Mouse (Mus musculus): Measurements from ENCODE around the gene Ap3m1. TPM values are rescaled to one million over a fixed set of nuclear protein-coding genes. Genes with fewer than 3 reads are reported as not detected.

The Ap3m1 gene
- polyA plus RNA-seq, 1 experiment, result 15.1 TPM

- no peak for TF ChIP-seq SRF (IDR thresholded peaks at IDR 0.05; ENCODE audit: control insufficient read depth, insufficient read length, low read depth)
- H3K27me3 ChIP-seq (ENCODE audit: control insufficient read depth, insufficient read depth, insufficient read length), result no peaks in the 10 kb centered on the region
- H3K36me3 ChIP-seq (ENCODE audit: control insufficient read depth, insufficient read depth), result peaks cover 78% of the 10 kb centered on the region
- H3K4me3 ChIP-seq, result no peak overlapping the region
- H3K79me2 ChIP-seq (ENCODE audit: control insufficient read depth, insufficient read depth), result peaks cover 21% of the 10 kb centered on the region
- no peak overlapping the region for H3K4me2 ChIP-seq (ENCODE audit: low read depth)
- no peak overlapping the region for H3ac ChIP-seq (ENCODE audit: control insufficient read depth, insufficient read length)
These were observed 52.7 kb downstream of the Ap3m1 start for GRCm38 (mm10) chr14:20999617-21000016.

- H3K27me3 ChIP-seq (ENCODE audit: control insufficient read depth, insufficient read depth, insufficient read length), result no peaks in the 10 kb centered on the region
- TF ChIP-seq E2F4 (IDR thresholded peaks at IDR 0.05; ENCODE audit: insufficient read depth) (no peak), POLR2AphosphoS2 (IDR thresholded peaks at IDR 0.05; ENCODE audit: insufficient read length, low read depth) (no peak), USF1 (IDR thresholded peaks at IDR 0.05; ENCODE audit: low read depth) (no peak)
- H3K79me2 ChIP-seq (ENCODE audit: control insufficient read depth, insufficient read depth), result peaks cover 33% of the 10 kb centered on the region
- H3K36me3 ChIP-seq (ENCODE audit: control insufficient read depth, insufficient read depth), result peaks cover 64% of the 10 kb centered on the region
- no peak overlapping the region for H3ac ChIP-seq (ENCODE audit: control insufficient read depth, insufficient read length)
- H3K4me2 ChIP-seq (ENCODE audit: low read depth), result no peak overlapping the region
- H3K4me3 ChIP-seq, result no peak overlapping the region
These were observed 54.8 kb downstream of the Ap3m1 start for GRCm38 (mm10) chr14:20997548-20997947.

GRCm38 (mm10) chr14:20996361-20996760 is 55.9 kb downstream of the Ap3m1 start:
- Histone ChIP-seq H3K27me3 (ENCODE audit: control insufficient read depth, insufficient read depth, insufficient read length) (no peaks in the 10 kb centered on the region), H3K79me2 (ENCODE audit: control insufficient read depth, insufficient read depth) (peaks cover 41% of the 10 kb centered on the region), H3K36me3 (ENCODE audit: control insufficient read depth, insufficient read depth) (peaks cover 55% of the 10 kb centered on the region), H3K4me3 (no peak overlapping the region), H3K4me2 (ENCODE audit: low read depth) (no peak overlapping the region), H3ac (ENCODE audit: control insufficient read depth, insufficient read length) (no peak overlapping the region)
- TF ChIP-seq USF1 (IDR thresholded peaks at IDR 0.05; ENCODE audit: low read depth), result no peak
- no peak for TF ChIP-seq MAX (IDR thresholded peaks at IDR 0.05; ENCODE audit: low read depth)
- TF ChIP-seq MYOD1 (IDR thresholded peaks at IDR 0.05; ENCODE audit: control insufficient read depth in 1 of 3, insufficient read length in 2 of 3, low read depth in 2 of 3), result no peak
- no peak for TF ChIP-seq POLR2AphosphoS2 (IDR thresholded peaks at IDR 0.05; ENCODE audit: insufficient read length, low read depth)
- no peak for TF ChIP-seq POLR2A (IDR thresholded peaks at IDR 0.05; ENCODE audit: insufficient read length, low read depth)
- TF ChIP-seq TCF3 (IDR thresholded peaks at IDR 0.05; ENCODE audit: insufficient read length, low read depth), result no peak
- TF ChIP-seq CEBPB (IDR thresholded peaks at IDR 0.05; ENCODE audit: insufficient read depth, poor library complexity, severe bottlenecking), result no peak

- Histone ChIP-seq H3K36me3 (ENCODE audit: control insufficient read depth, insufficient read depth) (peaks cover 51% of the 10 kb centered on the region), H3K79me2 (ENCODE audit: control insufficient read depth, insufficient read depth) (peaks cover 50% of the 10 kb centered on the region), H3K4me2 (ENCODE audit: low read depth) (no peak overlapping the region), H3ac (ENCODE audit: control insufficient read depth, insufficient read length) (no peak overlapping the region), H3K27me3 (ENCODE audit: control insufficient read depth, insufficient read depth, insufficient read length) (no peaks in the 10 kb centered on the region), H3K4me3 (no peak overlapping the region)
- TF ChIP-seq CEBPB (IDR thresholded peaks at IDR 0.05; ENCODE audit: insufficient read depth, poor library complexity, severe bottlenecking) (no peak), POLR2A (IDR thresholded peaks at IDR 0.05; ENCODE audit: insufficient read length, low read depth) (no peak), SRF (IDR thresholded peaks at IDR 0.05; ENCODE audit: control insufficient read depth, insufficient read length, low read depth) (no peak), MYOG (IDR thresholded peaks at IDR 0.05; ENCODE audit: control insufficient read depth in 1 of 3, insufficient read depth in 1 of 3, insufficient read length in 2 of 3, low read depth in 2 of 3) (no peak), POLR2AphosphoS2 (IDR thresholded peaks at IDR 0.05; ENCODE audit: insufficient read length, low read depth) (no peak), MYOD1 (IDR thresholded peaks at IDR 0.05; ENCODE audit: control insufficient read depth in 1 of 3, insufficient read length in 2 of 3, low read depth in 2 of 3) (no peak), TCF3 (IDR thresholded peaks at IDR 0.05; ENCODE audit: insufficient read length, low read depth) (no peak), E2F4 (IDR thresholded peaks at IDR 0.05; ENCODE audit: insufficient read depth) (no peak), REST (IDR thresholded peaks at IDR 0.05; ENCODE audit: insufficient read depth, insufficient read length) (no peak), TCF12 (IDR thresholded peaks at IDR 0.05; ENCODE audit: insufficient read depth, poor library complexity, severe bottlenecking) (no peak)
These were observed 56.8 kb downstream of the Ap3m1 start for GRCm38 (mm10) chr14:20995497-20995896.

- TF ChIP-seq SRF (IDR thresholded peaks at IDR 0.05; ENCODE audit: control insufficient read depth, insufficient read length, low read depth), result no peak
- no peak for TF ChIP-seq MYOG (IDR thresholded peaks at IDR 0.05; ENCODE audit: control insufficient read depth in 1 of 3, insufficient read depth in 1 of 3, insufficient read length in 2 of 3, low read depth in 2 of 3)
- no peak for TF ChIP-seq REST (IDR thresholded peaks at IDR 0.05; ENCODE audit: insufficient read depth, insufficient read length)
- TF ChIP-seq TCF12 (IDR thresholded peaks at IDR 0.05; ENCODE audit: insufficient read depth, poor library complexity, severe bottlenecking), result no peak
- no peak for TF ChIP-seq USF1 (IDR thresholded peaks at IDR 0.05; ENCODE audit: low read depth)
- TF ChIP-seq TCF3 (IDR thresholded peaks at IDR 0.05; ENCODE audit: insufficient read length, low read depth), result no peak
- TF ChIP-seq POLR2AphosphoS2 (IDR thresholded peaks at IDR 0.05; ENCODE audit: insufficient read length, low read depth), result no peak
- no peak for TF ChIP-seq CEBPB (IDR thresholded peaks at IDR 0.05; ENCODE audit: insufficient read depth, poor library complexity, severe bottlenecking)
- TF ChIP-seq POLR2A (IDR thresholded peaks at IDR 0.05; ENCODE audit: insufficient read length, low read depth), result no peak
- TF ChIP-seq E2F4 (IDR thresholded peaks at IDR 0.05; ENCODE audit: insufficient read depth), result no peak
- no peak for TF ChIP-seq MYOD1 (IDR thresholded peaks at IDR 0.05; ENCODE audit: control insufficient read depth in 1 of 3, insufficient read length in 2 of 3, low read depth in 2 of 3)
- no peak for TF ChIP-seq MAX (IDR thresholded peaks at IDR 0.05; ENCODE audit: low read depth)
- Histone ChIP-seq H3K4me2 (ENCODE audit: low read depth) (no peak overlapping the region), H3K27me3 (ENCODE audit: control insufficient read depth, insufficient read depth, insufficient read length) (no peaks in the 10 kb centered on the region), H3K79me2 (ENCODE audit: control insufficient read depth, insufficient read depth) (peaks cover 54% of the 10 kb centered on the region), H3K36me3 (ENCODE audit: control insufficient read depth, insufficient read depth) (peaks cover 57% of the 10 kb centered on the region), H3ac (ENCODE audit: control insufficient read depth, insufficient read length) (no peak overlapping the region), H3K4me3 (no peak overlapping the region)
These were observed 57.8 kb downstream of the Ap3m1 start for GRCm38 (mm10) chr14:20994475-20994874.

All from myocyte (in vitro differentiated cells).